Mouse (Mus musculus): ENCODE data around the gene 4930512M02Rik. TPM values are rescaled to one million over a fixed set of nuclear protein-coding genes. Genes with fewer than 3 reads are reported as not detected.

Gene 4930512M02Rik
- polyA plus RNA-seq, 1 experiment, result 1.5 TPM

DNA sequence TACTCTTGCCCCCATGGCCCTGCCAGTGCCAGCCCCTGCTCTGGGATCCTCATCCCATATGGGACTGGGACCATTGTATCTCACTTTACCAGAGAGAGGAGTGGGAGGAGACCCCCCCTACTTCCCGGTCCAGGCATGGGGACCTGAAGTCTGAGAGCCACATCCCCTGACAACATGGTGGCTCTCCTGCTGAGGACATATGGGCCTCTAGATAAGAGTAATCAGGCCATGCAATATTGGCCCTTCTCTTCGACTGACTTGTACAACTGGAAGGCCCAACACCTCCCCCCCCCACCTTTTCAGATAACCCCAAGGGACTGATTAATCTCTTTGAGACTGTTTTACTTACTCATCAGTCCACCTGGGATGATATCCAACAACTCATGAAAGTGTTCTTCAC is 18.4 kb downstream of the 4930512M02Rik start:
- no peaks in the 10 kb centered on the region for H3K36me3 ChIP-seq (ENCODE audit: control insufficient read depth, insufficient read depth, low read length)
- H3K27me3 ChIP-seq (ENCODE audit: control insufficient read depth, insufficient read depth, low read length), result no peaks in the 10 kb centered on the region
- H3K27ac ChIP-seq (ENCODE audit: control insufficient read depth, insufficient read depth, low read depth, low read length), result no peak overlapping the region
- H3K4me3 ChIP-seq (ENCODE audit: control insufficient read depth, low read depth, low read length), result no peak overlapping the region
- no peaks in the 10 kb centered on the region for H3K4me1 ChIP-seq (ENCODE audit: control insufficient read depth, insufficient read depth, low read length)
- TF ChIP-seq CTCF (IDR thresholded peaks at IDR 0.05; ENCODE audit: control insufficient read depth, insufficient read depth, insufficient replicate concordance, low read depth, low read length), result no peak
- TF ChIP-seq POLR2A (IDR thresholded peaks at IDR 0.05; ENCODE audit: control insufficient read depth, low read depth, low read length), result no peak

DNA sequence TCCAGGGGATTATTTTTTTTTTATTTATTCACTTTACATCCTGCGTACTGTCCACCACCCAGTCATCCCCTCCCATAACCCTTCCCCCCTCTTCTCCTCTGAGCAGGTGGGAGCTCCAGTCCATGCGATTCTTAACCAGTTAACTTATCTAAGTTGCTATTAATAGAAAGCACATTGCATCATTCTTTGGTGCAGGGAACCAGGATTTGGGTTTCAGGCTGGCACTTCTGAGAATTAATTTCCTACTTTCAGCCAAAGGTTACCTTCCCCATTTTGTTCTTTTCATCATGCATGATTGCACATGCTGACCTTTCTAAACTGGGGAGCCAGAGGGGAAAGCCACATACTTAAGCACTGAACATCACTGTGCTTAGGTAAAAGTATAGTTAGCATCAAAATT is 40.3 kb downstream of the 4930512M02Rik start:
- Histone ChIP-seq H3K27me3 (ENCODE audit: control insufficient read depth, insufficient read depth, low read length) (no peaks in the 10 kb centered on the region), H3K4me1 (ENCODE audit: control insufficient read depth, insufficient read depth, low read length) (no peaks in the 10 kb centered on the region), H3K36me3 (ENCODE audit: control insufficient read depth, insufficient read depth, low read length) (no peaks in the 10 kb centered on the region), H3K27ac (ENCODE audit: control insufficient read depth, insufficient read depth, low read depth, low read length) (no peak overlapping the region), H3K4me3 (ENCODE audit: control insufficient read depth, low read depth, low read length) (no peak overlapping the region)
- TF ChIP-seq CTCF (IDR thresholded peaks at IDR 0.05; ENCODE audit: control insufficient read depth, insufficient read depth, insufficient replicate concordance, low read depth, low read length), result no peak
- TF ChIP-seq POLR2A (IDR thresholded peaks at IDR 0.05; ENCODE audit: control insufficient read depth, low read depth, low read length), result no peak

DNA sequence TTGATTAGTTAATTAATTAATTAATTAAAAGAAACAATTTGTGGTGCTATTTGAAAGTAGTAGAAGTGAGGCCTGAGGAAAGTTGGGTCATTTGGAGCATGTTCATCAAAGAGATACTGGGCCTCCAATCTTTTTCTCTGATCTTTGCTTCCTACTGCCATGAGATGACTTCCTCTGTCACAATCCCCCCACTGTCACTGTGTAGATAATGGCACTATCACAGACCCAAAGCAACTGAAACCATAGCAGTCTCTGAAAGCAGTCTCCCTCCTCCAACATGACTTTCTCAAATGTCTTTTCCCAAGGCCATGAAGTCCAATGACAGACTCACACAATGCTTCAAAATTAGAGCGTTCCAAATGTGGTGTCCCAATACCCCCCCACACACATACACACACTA is 41.2 kb downstream of the 4930512M02Rik start:
- Histone ChIP-seq H3K36me3 (ENCODE audit: control insufficient read depth, insufficient read depth, low read length) (no peaks in the 10 kb centered on the region), H3K4me1 (ENCODE audit: control insufficient read depth, insufficient read depth, low read length) (no peaks in the 10 kb centered on the region), H3K4me3 (ENCODE audit: control insufficient read depth, low read depth, low read length) (no peak overlapping the region), H3K27me3 (ENCODE audit: control insufficient read depth, insufficient read depth, low read length) (no peaks in the 10 kb centered on the region), H3K27ac (ENCODE audit: control insufficient read depth, insufficient read depth, low read depth, low read length) (no peak overlapping the region)
- TF ChIP-seq CTCF (IDR thresholded peaks at IDR 0.05; ENCODE audit: control insufficient read depth, insufficient read depth, insufficient replicate concordance, low read depth, low read length) (no peak), POLR2A (IDR thresholded peaks at IDR 0.05; ENCODE audit: control insufficient read depth, low read depth, low read length) (no peak)

DNA sequence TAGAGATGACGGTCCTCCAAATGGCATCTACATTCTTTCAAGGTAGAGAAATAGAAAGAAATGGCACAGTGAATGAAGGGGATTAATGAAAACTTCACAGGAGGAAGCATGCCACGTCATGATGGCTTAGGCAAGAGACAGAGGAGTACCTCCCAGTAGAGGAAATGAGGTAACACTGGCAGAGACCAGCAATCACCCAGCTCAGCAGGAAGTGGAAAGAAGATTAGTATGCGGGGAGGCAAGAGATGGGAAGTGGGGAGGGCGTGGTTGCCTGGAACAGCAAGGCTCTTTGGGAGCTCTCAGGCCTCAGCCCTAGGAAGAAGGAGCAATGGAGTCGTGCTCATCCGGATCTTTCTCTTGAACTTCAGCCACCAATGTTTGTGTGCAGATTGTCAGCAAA is 53.9 kb downstream of the 4930512M02Rik start:
- H3K36me3 ChIP-seq (ENCODE audit: control insufficient read depth, insufficient read depth, low read length), result no peaks in the 10 kb centered on the region
- no peak overlapping the region for H3K4me3 ChIP-seq (ENCODE audit: control insufficient read depth, low read depth, low read length)
- no peak overlapping the region for H3K27ac ChIP-seq (ENCODE audit: control insufficient read depth, insufficient read depth, low read depth, low read length)
- H3K4me1 ChIP-seq (ENCODE audit: control insufficient read depth, insufficient read depth, low read length), result no peaks in the 10 kb centered on the region
- TF ChIP-seq POLR2A (IDR thresholded peaks at IDR 0.05; ENCODE audit: control insufficient read depth, low read depth, low read length) (no peak), CTCF (IDR thresholded peaks at IDR 0.05; ENCODE audit: control insufficient read depth, insufficient read depth, insufficient replicate concordance, low read depth, low read length) (no peak)
- H3K27me3 ChIP-seq (ENCODE audit: control insufficient read depth, insufficient read depth, low read length), result no peaks in the 10 kb centered on the region

DNA sequence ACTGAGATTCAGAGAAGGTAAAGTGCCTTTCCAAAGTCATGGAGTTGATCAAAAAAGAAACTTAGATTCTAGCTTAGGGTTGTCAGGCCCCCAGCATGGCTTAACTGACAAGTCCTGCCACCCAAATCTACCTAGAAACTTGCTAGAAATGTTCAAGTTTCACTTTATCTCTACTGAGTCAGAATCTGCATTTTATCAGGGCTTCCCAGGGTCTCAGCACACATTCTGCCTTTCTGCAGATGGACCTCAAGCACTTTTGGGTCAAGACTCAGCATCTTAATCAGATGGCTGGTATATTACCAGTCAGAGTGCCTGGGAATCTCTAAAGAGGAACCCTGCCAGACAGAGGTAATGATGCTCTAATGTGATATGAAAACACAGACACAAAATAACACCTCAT is 56.9 kb downstream of the 4930512M02Rik start:
- Histone ChIP-seq H3K4me3 (ENCODE audit: control insufficient read depth, low read depth, low read length) (no peak overlapping the region), H3K36me3 (ENCODE audit: control insufficient read depth, insufficient read depth, low read length) (no peaks in the 10 kb centered on the region), H3K27me3 (ENCODE audit: control insufficient read depth, insufficient read depth, low read length) (no peaks in the 10 kb centered on the region), H3K27ac (ENCODE audit: control insufficient read depth, insufficient read depth, low read depth, low read length) (no peak overlapping the region), H3K4me1 (ENCODE audit: control insufficient read depth, insufficient read depth, low read length) (no peaks in the 10 kb centered on the region)
- TF ChIP-seq POLR2A (IDR thresholded peaks at IDR 0.05; ENCODE audit: control insufficient read depth, low read depth, low read length), result no peak
- TF ChIP-seq CTCF (IDR thresholded peaks at IDR 0.05; ENCODE audit: control insufficient read depth, insufficient read depth, insufficient replicate concordance, low read depth, low read length), result no peak

DNA sequence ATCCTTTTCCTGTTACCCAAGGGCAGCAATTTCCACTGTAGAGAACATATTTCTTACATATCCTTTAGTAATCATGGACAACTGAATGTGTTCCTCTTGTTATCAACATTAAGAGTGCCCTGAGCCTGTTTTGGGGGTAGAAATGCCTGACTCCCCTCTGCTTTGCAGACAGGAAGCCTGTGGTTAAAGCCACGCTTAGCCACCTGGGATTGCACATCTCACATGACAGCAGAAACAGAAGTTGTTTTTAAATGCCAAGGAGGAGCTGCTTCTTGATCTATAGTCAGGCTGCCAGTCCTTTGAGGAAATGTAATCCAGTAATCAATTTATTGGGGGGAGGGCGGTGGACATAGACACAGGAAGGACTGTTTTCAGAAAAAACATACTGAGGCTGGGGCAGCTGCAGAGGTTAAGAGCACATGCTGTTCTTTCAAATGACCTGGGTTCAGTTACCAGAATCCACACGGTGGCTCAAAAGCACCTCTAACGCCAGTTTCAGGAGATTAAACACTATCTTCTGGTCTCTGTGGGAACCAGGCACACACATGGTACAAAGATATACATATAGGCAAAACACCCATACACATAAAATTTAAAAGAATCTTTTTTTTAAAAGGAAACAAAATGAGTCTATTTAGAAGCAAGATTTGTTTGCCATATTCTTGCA is 58.0 kb downstream of the 4930512M02Rik start:
- no peaks in the 10 kb centered on the region for H3K36me3 ChIP-seq (ENCODE audit: control insufficient read depth, insufficient read depth, low read length)
- H3K27ac ChIP-seq (ENCODE audit: control insufficient read depth, insufficient read depth, low read depth, low read length), result no peak overlapping the region
- H3K4me3 ChIP-seq (ENCODE audit: control insufficient read depth, low read depth, low read length), result no peak overlapping the region
- H3K27me3 ChIP-seq (ENCODE audit: control insufficient read depth, insufficient read depth, low read length), result no peaks in the 10 kb centered on the region
- TF ChIP-seq POLR2A (IDR thresholded peaks at IDR 0.05; ENCODE audit: control insufficient read depth, low read depth, low read length), result no peak
- TF ChIP-seq CTCF (IDR thresholded peaks at IDR 0.05; ENCODE audit: control insufficient read depth, insufficient read depth, insufficient replicate concordance, low read depth, low read length), result no peak
- H3K4me1 ChIP-seq (ENCODE audit: control insufficient read depth, insufficient read depth, low read length), result no peaks in the 10 kb centered on the region

DNA sequence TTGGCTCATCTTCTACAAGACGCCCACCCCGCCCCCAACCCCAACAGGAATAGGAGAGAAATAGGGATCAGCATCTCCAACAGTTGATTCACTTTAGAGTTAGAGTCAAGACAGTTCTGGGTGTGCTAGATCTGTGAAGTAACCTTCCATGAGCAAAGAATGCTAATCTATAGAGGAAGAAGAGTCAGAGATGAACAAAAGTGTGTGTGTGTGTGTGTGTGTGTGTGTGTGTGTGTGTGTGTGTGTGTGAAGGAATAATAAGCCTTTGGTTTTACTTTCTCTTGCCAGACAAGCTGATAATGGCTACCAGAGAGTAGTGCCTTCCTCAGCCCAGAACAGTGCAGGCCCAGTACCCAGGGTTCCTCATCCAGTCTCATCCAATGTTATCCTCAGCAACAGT is 59.6 kb downstream of the 4930512M02Rik start:
- Histone ChIP-seq H3K4me1 (ENCODE audit: control insufficient read depth, insufficient read depth, low read length) (no peaks in the 10 kb centered on the region), H3K4me3 (ENCODE audit: control insufficient read depth, low read depth, low read length) (no peak overlapping the region), H3K27me3 (ENCODE audit: control insufficient read depth, insufficient read depth, low read length) (no peaks in the 10 kb centered on the region), H3K27ac (ENCODE audit: control insufficient read depth, insufficient read depth, low read depth, low read length) (no peak overlapping the region), H3K36me3 (ENCODE audit: control insufficient read depth, insufficient read depth, low read length) (no peaks in the 10 kb centered on the region)
- no peak for TF ChIP-seq CTCF (IDR thresholded peaks at IDR 0.05; ENCODE audit: control insufficient read depth, insufficient read depth, insufficient replicate concordance, low read depth, low read length)
- TF ChIP-seq POLR2A (IDR thresholded peaks at IDR 0.05; ENCODE audit: control insufficient read depth, low read depth, low read length), result no peak
